Mouse (Mus musculus) induced T-regulatory cell, adult 2 months (primary cell): Measurements from ENCODE around the gene Jagn1.

Experiments
- DNase-seq: peaks from one replicate; pipeline ENCODE4 v3.0.0-alpha.2; 2012; ENCODE audit warnings: low read depth

Jagn1 gene

GRCm38 (mm10) chr6:113434691-113435090, 7.7 kb upstream of the Jagn1 start:
- DNase-seq, result no peak

- no peak for DNase-seq
Observed at GRCm38 (mm10) chr6:113435664-113436205, 6.6 kb upstream of the Jagn1 start, which contains the start of gene Cidec. Gene Cidec (minus strand): TSS chr6:113435760.

- DNase-seq, result no peak
Observed at GRCm38 (mm10) chr6:113437135-113437534, 5.2 kb upstream of the Jagn1 start.

- no peak for DNase-seq
Observed at GRCm38 (mm10) chr6:113438721-113439430, 3.5 kb upstream of the Jagn1 start.

GRCm38 (mm10) chr6:113440686-113441085, 1.7 kb upstream of the Jagn1 start:
- no peak for DNase-seq

GRCm38 (mm10) chr6:113441147-113441680, 1.2 kb upstream of the Jagn1 start:
- peak; percentile 92 for DNase-seq

- no peak for DNase-seq
Observed at GRCm38 (mm10) chr6:113442087-113442441, 305 bp upstream of the Jagn1 start.

GRCm38 (mm10) chr6:113443091-113443490, 722 bp downstream of the Jagn1 start:
- peak; percentile 66 for DNase-seq

GRCm38 (mm10) chr6:113444207-113444965, 2.0 kb downstream of the Jagn1 start:
- DNase-seq, result no peak

- DNase-seq, result no peak
Observed at GRCm38 (mm10) chr6:113447639-113448038, 5.3 kb downstream of the Jagn1 start.

- DNase-seq, result no peak
Observed at GRCm38 (mm10) chr6:113451839-113452238, 9.5 kb downstream of the Jagn1 start.

- no peak for DNase-seq
Observed at GRCm38 (mm10) chr6:113455007-113455406, 12.6 kb downstream of the Jagn1 start.

GRCm38 (mm10) chr6:113457952-113458534, 15.7 kb downstream of the Jagn1 start, which contains the start of gene Il17re:
Gene Il17re (plus strand): TSS chr6:113458484.
- DNase-seq, result no peak

GRCm38 (mm10) chr6:113458635-113459034, 16.3 kb downstream of the Jagn1 start:
- DNase-seq, result no peak

GRCm38 (mm10) chr6:113464040-113464439, 21.7 kb downstream of the Jagn1 start:
- no peak for DNase-seq

- no peak for DNase-seq
Observed at GRCm38 (mm10) chr6:113465602-113466001, 23.2 kb downstream of the Jagn1 start.

- no peak for DNase-seq
Observed at GRCm38 (mm10) chr6:113468512-113468911, 26.1 kb downstream of the Jagn1 start.

GRCm38 (mm10) chr6:113469021-113469420, 26.7 kb downstream of the Jagn1 start:
- peak; percentile 86 for DNase-seq

GRCm38 (mm10) chr6:113469432-113469831, 27.1 kb downstream of the Jagn1 start:
- DNase-seq, result peak; percentile 69

- no peak for DNase-seq
Observed at GRCm38 (mm10) chr6:113471297-113471936, 29.0 kb downstream of the Jagn1 start, which contains the start of gene Il17rc. Gene Il17rc (plus strand): TSS chr6:113471427.

- no peak for DNase-seq
Observed at GRCm38 (mm10) chr6:113472061-113472460, 29.7 kb downstream of the Jagn1 start.

GRCm38 (mm10) chr6:113473246-113473645, 30.9 kb downstream of the Jagn1 start:
- DNase-seq, result no peak
